Mouse (Mus musculus) embryonic fibroblast, embryonic 13.5 days (primary cell): Measurements from ENCODE around the gene Cd83. TPM values are rescaled to one million over a fixed set of nuclear protein-coding genes. Genes with fewer than 3 reads are reported as not detected.

Source experiments
- H3K27ac ChIP-seq: 2 replicates; pipeline ENCODE4 v1.5.1; 2012; ENCODE audit warnings: low read length, control low read depth, inconsistent platforms; ENCODE audit not compliant: insufficient read depth
- H3K4me1 ChIP-seq: 2 replicates; pipeline ENCODE4 v1.6.1; 2011; ENCODE audit warnings: low read length; ENCODE audit not compliant: control insufficient read depth, insufficient read depth
- H3K4me3 ChIP-seq: 2 replicates; pipeline ENCODE4 v1.5.1; 2011; ENCODE audit warnings: mild to moderate bottlenecking, control low read depth, low read length; ENCODE audit not compliant: insufficient read depth
- CTCF ChIP-seq: IDR thresholded peaks from 2 replicates; pipeline ENCODE4 v1.5.1; 2011; ENCODE audit warnings: mild to moderate bottlenecking, control low read depth, low read length, moderate library complexity, borderline replicate concordance; ENCODE audit not compliant: insufficient read depth
- POLR2A ChIP-seq: IDR thresholded peaks from 2 replicates; pipeline ENCODE4 v1.6.1; 2011; ENCODE audit warnings: low read depth, mild to moderate bottlenecking, control low read depth, low read length, moderate library complexity
- polyA plus RNA-seq: library from polyadenylated mRNA; stranded (reverse); fragments of >200 nt; gene quantifications from 2 replicates; pipeline ENCODE4 v1.2.4, GENCODE M21; 2011; ENCODE audit warnings: low read depth; ENCODE audit not compliant: missing spikeins, insufficient read length

Gene Cd83
- polyA plus RNA-seq, 1 experiment: 0.25 TPM

DNA sequence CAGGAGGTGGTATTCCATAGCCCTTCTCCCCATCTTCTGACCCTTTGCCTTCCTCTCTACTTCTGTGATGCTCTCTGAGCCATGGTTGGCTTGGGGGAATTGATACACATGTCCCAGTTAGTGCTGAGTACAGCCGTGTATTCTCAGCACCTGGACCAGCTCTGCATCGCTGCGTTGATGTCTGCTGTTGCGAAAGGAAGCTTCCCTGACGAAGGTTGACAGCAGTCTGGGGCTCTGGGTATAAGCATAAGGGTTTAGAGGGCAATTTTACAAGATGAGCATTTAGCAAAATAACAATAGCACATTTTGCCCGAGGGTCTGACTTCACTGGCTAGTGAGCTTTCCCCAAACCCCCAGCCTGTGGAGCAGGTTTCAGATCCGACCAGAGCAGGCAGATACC is 29.0 kb upstream of the Cd83 start:
- TF ChIP-seq POLR2A (no peak), CTCF (no peak)
- no peak overlapping the region for H3K4me3 ChIP-seq
- H3K27ac ChIP-seq: no peak overlapping the region
- H3K4me1 ChIP-seq: no peaks in the 10 kb centered on the region

DNA sequence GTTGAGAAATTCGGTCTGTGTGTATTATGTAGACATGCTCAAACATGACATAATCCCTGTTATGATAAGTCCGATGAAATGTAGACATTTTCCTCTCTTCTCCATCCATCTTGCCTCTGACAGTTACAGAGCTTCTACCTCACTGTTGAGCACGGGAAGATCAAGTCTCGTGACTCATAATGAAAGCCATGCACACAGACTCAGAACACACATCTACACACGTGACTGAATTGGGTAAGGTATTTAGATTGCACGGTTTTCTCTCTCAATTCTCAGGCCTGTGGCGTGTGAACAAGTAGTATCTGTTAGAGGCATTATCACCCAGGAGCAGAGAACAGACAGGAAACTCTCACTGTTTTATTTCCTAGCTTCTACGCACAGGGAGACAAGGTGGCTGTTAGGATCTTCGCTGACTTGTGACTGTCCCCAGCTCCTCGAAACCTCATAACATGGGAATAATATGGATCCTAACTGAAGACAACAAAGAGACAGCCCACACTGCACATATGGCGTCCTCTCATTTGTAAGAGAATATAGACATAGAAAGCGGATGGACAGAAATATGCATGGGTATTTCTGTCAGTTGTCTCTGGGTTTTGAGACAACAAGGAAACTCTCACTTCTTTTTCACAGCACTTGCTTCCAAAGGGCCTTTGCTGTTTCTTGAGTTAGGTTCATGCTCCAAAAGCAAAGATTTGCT is 23.3 kb upstream of the Cd83 start:
- Histone ChIP-seq H3K4me3 (no peak overlapping the region), H3K27ac (no peak overlapping the region), H3K4me1 (no peaks in the 10 kb centered on the region)
- TF ChIP-seq POLR2A (no peak), CTCF (no peak)

DNA sequence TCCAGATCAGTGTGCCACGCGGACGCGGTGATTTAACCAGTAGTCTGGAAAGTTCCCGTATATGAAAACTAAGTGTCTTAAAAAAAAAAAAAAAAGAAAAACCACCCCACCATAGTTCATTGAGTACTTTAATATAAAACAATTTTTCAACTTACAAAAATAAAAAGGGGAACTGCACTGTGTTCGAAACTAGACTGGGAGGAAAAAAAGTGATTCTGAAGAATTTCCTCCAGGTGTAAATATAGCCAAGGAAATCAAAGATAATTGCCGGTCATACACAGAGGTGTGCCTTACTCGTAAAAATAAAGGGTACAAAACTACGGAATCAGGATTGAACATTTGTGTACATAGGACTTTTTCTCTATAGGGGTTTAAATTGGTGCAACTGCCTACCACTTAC is 21.7 kb upstream of the Cd83 start:
- H3K27ac ChIP-seq: no peak overlapping the region
- H3K4me1 ChIP-seq: no peaks in the 10 kb centered on the region
- H3K4me3 ChIP-seq: no peak overlapping the region
- no peak for TF ChIP-seq POLR2A
- no peak for TF ChIP-seq CTCF

DNA sequence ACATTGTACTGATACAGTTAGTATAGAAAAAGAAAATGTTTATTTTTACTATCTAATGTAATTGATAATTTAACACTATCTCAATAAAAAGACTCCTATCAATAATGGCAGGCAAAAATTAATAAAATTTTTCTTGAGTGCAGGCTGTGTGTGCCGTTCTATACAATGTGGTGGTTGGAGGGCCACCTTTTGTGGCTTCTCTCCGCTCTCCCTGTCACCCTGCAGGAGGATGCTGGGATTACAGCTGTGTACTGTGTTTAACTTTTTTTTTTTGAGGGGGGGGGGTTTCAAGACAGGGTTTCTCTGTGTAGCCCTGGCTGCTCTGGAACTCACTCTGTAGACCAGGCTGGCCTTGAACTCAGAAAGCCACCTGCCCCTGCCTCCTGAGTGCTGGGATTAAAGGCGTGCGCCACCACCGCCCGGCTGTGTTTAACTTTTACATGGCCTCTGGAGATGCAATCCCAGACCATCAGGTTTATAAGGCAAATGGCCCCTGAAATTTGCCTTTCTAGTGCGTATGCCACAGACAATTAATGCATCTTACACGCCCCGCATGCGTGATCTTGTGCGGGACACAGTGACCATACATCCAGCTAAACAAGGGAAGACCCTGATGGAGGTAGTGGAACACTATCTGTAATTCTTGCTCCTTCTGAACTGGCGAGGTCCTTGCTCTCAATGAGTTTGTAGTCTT is 21.1 kb upstream of the Cd83 start:
- Histone ChIP-seq H3K4me1 (no peaks in the 10 kb centered on the region), H3K4me3 (no peak overlapping the region), H3K27ac (no peak overlapping the region)
- TF ChIP-seq POLR2A: no peak
- no peak for TF ChIP-seq CTCF

DNA sequence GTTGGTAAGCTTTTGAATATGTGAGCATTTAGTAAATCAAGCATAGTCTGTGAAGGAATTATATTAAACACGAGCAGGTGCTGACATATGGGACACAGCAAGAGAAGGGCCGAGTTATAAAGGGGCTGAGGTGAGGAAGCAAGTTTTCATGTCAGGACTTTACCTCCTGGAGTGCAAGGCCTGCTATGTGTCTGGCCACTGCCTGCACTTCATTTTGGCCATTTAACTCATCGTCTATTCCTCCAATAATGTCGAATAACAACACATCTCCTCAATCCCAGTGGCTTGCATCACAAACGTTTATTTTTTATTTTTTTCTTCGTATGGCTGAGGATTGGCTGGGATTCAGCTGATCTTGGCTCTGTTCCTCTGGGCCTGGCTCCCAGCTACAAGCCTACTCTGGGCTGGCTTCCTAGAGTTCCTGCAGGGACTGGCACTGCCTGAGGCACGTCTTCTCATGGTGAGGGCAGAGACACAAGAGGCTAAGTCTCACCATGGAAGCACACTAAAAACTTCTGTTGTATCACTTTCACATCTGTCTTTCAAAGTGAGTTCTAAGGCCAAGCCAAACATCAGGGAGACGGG is 20.5 kb upstream of the Cd83 start:
- Histone ChIP-seq H3K4me3 (no peak overlapping the region), H3K4me1 (no peaks in the 10 kb centered on the region), H3K27ac (no peak overlapping the region)
- no peak for TF ChIP-seq POLR2A

DNA sequence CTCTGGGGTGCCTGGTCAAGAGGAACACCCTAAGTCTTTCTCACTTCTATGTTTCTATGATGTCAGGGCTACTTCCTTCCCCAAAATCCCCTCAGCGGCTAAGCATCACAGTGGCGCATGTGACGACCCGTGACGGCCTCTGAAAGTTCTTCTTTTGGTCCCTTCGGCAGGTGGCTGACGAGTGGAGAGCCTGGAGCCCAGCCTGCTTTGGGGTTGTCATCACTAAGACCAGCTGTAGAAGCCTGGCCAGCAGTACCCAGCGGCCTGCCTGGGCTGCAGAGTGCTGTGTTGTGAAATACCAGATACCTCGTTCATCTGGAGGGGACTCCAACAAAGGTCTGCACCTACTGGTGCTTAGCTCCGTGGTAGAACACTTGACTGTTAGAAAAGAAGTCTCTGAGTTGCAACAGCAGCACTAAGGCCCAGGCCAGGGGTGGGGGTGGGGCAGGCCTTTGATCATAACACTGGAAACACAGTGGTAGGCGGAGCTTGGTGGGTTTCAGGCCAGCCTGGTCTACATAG is 19.2 kb upstream of the Cd83 start:
- H3K4me1 ChIP-seq: no peaks in the 10 kb centered on the region
- H3K4me3 ChIP-seq: no peak overlapping the region
- H3K27ac ChIP-seq: no peak overlapping the region
- TF ChIP-seq CTCF (no peak), POLR2A (no peak)

DNA sequence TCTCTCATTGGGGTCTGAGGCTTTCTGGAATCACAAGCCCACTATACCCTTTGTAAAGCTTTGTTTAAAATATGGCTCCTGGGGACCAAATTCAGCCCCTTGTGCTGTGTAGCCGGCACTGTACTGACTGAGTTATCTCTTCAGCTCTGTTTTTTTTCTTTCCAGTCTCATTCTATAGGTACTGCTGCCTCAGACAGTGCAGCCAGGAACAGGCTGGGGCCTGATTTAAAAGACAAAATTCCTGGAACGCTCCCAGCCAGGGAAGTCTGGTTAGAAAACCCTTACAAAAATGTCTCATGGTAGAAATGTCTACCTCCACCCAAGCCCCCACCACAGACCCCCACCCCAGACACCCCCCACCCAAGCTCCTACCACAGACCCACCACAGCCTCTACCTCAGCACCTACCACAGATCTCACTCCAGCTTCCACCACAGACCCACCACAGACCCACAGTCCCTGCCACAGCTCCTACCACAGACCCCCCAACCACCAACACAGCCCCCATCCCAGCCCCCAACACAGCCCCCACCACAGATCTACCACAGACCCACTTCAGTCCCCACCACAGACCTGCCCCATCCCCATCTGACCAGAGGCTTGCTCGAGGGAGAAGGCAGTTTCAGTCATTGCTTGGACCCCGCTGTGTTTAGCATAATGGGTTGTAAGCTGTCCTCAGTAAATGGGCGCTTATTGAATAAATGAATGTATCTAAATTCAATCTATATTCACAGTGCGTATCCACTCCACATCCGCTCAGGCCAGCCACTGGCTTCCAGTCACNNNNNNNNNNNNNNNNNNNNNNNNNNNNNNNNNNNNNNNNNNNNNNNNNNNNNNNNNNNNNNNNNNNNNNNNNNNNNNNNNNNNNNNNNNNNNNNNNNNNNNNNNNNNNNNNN is 17.5 kb upstream of the Cd83 start:
- Histone ChIP-seq H3K4me1 (no peaks in the 10 kb centered on the region), H3K4me3 (no peak overlapping the region), H3K27ac (no peak overlapping the region)
- TF ChIP-seq POLR2A (no peak), CTCF (no peak)

DNA sequence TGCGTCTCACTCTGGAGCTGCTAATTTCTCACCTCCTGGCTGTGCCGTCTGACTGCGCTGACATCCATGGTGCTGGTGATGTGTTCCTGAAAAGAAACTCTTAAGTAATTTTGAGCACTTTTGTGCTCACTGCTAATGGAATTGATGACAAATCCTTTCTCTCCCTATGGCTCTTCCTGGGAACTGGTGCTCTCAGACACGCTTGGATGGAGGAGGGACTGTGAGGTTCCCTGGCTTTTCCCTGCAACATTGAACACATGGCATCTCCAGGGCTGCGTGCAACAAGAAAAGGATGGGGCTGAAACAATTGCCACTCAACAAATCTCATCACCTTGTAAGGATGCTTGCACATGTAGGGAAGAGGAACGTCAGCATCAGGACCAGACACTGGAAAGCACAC is 11.6 kb upstream of the Cd83 start:
- TF ChIP-seq CTCF (no peak), POLR2A (no peak)
- H3K4me3 ChIP-seq: no peak overlapping the region
- peaks cover 7% of the 10 kb centered on the region for H3K4me1 ChIP-seq
- H3K27ac ChIP-seq: no peak overlapping the region

DNA sequence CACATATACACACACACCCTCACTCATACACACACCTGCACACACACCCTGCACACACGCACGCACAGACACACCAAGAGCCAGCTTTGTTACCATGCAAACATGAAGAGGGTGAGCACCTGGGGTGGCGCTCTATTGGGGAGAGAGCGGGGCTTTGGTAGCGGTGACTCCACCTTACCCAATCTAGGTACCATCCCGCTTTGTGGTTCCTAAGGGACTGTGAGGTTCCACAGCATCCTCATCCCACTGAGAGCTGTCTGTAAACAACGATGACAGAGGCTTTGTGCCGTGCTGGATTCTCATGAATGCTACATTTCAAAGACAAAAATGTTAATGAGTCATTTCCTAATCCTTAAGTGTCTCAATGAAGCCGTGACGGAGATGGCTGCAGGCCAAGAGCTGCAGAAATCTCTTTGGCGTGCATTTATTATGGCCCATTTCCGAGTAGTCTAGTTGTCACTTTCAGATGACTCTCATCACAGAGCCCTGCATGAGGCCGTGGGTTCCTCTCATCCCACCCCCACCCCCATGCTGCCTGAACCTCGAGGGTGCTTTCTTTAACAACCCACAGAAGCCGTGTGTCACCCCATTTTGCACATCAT is 10.5 kb upstream of the Cd83 start:
- Histone ChIP-seq H3K27ac (no peak overlapping the region), H3K4me1 (peaks cover 7% of the 10 kb centered on the region), H3K4me3 (no peak overlapping the region)
- TF ChIP-seq POLR2A (no peak), CTCF (no peak)
